Mouse (Mus musculus) embryo, embryonic 10.5 days (tissue): ENCODE results near the gene Cd96.

Experiments used
- DNase-seq: peaks from one replicate; pipeline ENCODE4 v3.0.0-alpha.2; 2015; ENCODE audit warnings: low spot score

Gene Cd96

GRCm38 (mm10) chr16:46036261-46036660, 83.8 kb downstream of the Cd96 start:
- peak; percentile 33 for DNase-seq

- DNase-seq: no peak
Observed at GRCm38 (mm10) chr16:46033896-46034295, 86.2 kb downstream of the Cd96 start.

- DNase-seq: no peak
Observed at GRCm38 (mm10) chr16:46022958-46023491, 97.0 kb downstream of the Cd96 start.

GRCm38 (mm10) chr16:46022189-46022928, 97.7 kb downstream of the Cd96 start:
- peak; percentile 85 for DNase-seq

GRCm38 (mm10) chr16:46021302-46021701, 98.7 kb downstream of the Cd96 start:
- DNase-seq: no peak

GRCm38 (mm10) chr16:46020396-46020795, 99.7 kb downstream of the Cd96 start:
- DNase-seq: no peak

GRCm38 (mm10) chr16:46019799-46020198, 100.3 kb downstream of the Cd96 start:
- DNase-seq: no peak

GRCm38 (mm10) chr16:46019359-46019758, 100.7 kb downstream of the Cd96 start:
- no peak for DNase-seq

- DNase-seq: no peak
Observed at GRCm38 (mm10) chr16:46011696-46012095, 108.4 kb downstream of the Cd96 start.

GRCm38 (mm10) chr16:46010906-46011220, 109.2 kb downstream of the Cd96 start:
- peak; percentile 46 for DNase-seq

- peak; percentile 98 for DNase-seq
Observed at GRCm38 (mm10) chr16:46010153-46010905, 109.7 kb downstream of the Cd96 start, which contains the start of gene Plcxd2. TSS of gene Plcxd2 (minus strand) at chr16:46010218.

- DNase-seq: peak; percentile 40
Observed at GRCm38 (mm10) chr16:46009717-46010116, 110.3 kb downstream of the Cd96 start.

- no peak for DNase-seq
Observed at GRCm38 (mm10) chr16:46008766-46009165, 111.3 kb downstream of the Cd96 start.

GRCm38 (mm10) chr16:46008036-46008605, 111.9 kb downstream of the Cd96 start:
- no peak for DNase-seq

- no peak for DNase-seq
Observed at GRCm38 (mm10) chr16:46006261-46006660, 113.8 kb downstream of the Cd96 start.

- no peak for DNase-seq
Observed at GRCm38 (mm10) chr16:46001550-46002166, 118.4 kb downstream of the Cd96 start.

GRCm38 (mm10) chr16:46000976-46001375, 119.1 kb downstream of the Cd96 start:
- DNase-seq: no peak

GRCm38 (mm10) chr16:45999374-46000191, 120.5 kb downstream of the Cd96 start:
- DNase-seq: peak; percentile 29

GRCm38 (mm10) chr16:45998231-45998630, 121.8 kb downstream of the Cd96 start:
- DNase-seq: no peak

- peak; percentile 63 for DNase-seq
Observed at GRCm38 (mm10) chr16:45990901-45991676, 129.0 kb downstream of the Cd96 start.

GRCm38 (mm10) chr16:45986236-45986635, 133.8 kb downstream of the Cd96 start:
- no peak for DNase-seq
